Mouse (Mus musculus) kidney, adult 2 months (tissue): ENCODE results near the gene Cflar. TPM values are rescaled to one million over a fixed set of nuclear protein-coding genes. Genes with fewer than 3 reads are reported as not detected.
A peak's percentile ranks its signal among the peaks of the same experiment; 100 is the strongest.

Source experiments
- DNase-seq: peaks from one replicate; pipeline ENCODE4 v3.0.0; 2021
- H3K27ac ChIP-seq: fragments of 200-500 bp; 2 replicates; pipeline ENCODE4 v1.5.1; 2012; ENCODE audit warnings: low read depth, low read length, control low read depth, inconsistent platforms; ENCODE audit not compliant: insufficient read depth
- H3K27me3 ChIP-seq: fragments of 200-500 bp; replicated peaks from 2 replicates; pipeline ENCODE4 v1.6.1; 2012; ENCODE audit warnings: mild to moderate bottlenecking, moderate library complexity, low read length, inconsistent platforms; ENCODE audit not compliant: control insufficient read depth, insufficient read depth
- H3K36me3 ChIP-seq: fragments of 200-500 bp; 2 replicates; pipeline ENCODE4 v1.6.1; 2012; ENCODE audit warnings: mild to moderate bottlenecking, moderate library complexity, low read length, inconsistent platforms; ENCODE audit not compliant: control insufficient read depth, insufficient read depth
- H3K4me1 ChIP-seq: fragments of 200-500 bp; 2 replicates; pipeline ENCODE4 v1.6.1; 2011; ENCODE audit warnings: low read length; ENCODE audit not compliant: control insufficient read depth, insufficient read depth
- H3K4me3 ChIP-seq: fragments of 200-500 bp; 2 replicates; pipeline ENCODE4 v1.5.1; 2011; ENCODE audit warnings: mild to moderate bottlenecking, low read depth, low read length, control low read depth; ENCODE audit not compliant: insufficient read depth
- CTCF ChIP-seq: fragments of 200-500 bp; conservative IDR thresholded peaks from 2 replicates; pipeline ENCODE4 v1.5.1; 2011; ENCODE audit warnings: low read depth, mild to moderate bottlenecking, control low read depth, low read length, moderate library complexity, mixed read lengths; ENCODE audit not compliant: insufficient read depth, insufficient read length
- POLR2A ChIP-seq: fragments of 200-500 bp; IDR thresholded peaks from one replicate; pipeline ENCODE4 v1.6.1; 2011; ENCODE audit warnings: low read depth, low read length, control low read depth
- WGBS: fragments of 180-500 bp; shearing (Covaris S2); methylation state at CpG from one replicate; pipeline ENCODE4 v1.1.7; 2018; 5-methylcytosine and 5-hydroxymethylcytosine counted together
- polyA plus RNA-seq: library from polyadenylated mRNA; depleted of rRNA; stranded (reverse); fragments of >200 nt; gene quantifications from 2 replicates; pipeline ENCODE4 v1.2.3, GENCODE M21; 2012

Cflar gene
- polyA plus RNA-seq, 1 experiment: 65.8 TPM

DNA sequence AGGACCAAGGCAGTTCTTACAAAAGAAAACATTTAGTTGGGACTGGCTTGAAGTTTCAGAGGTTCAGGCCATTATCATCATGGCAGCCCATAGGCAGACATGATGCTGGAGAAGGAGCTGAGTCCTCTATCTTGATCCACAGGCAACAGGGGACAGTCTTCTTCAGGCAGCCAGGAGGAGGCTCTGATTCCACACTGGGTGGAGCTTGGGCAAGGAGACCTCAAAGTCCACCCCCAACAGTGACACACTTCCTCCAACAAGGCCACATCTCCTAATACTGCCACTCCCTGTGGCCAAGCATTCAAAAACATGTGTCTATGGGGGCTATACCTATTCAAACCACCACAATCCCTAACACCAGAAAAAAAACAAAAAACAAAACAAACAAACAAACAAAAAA, 62.0 kb downstream of the Cflar start:
- no peaks in the 10 kb centered on the region for H3K36me3 ChIP-seq
- H3K4me1 ChIP-seq: peaks cover 3% of the 10 kb centered on the region; the same call in 1 of the 2 replicates
- no peaks in the 10 kb centered on the region for H3K27me3 ChIP-seq
- no peak for TF ChIP-seq CTCF
- no peak for TF ChIP-seq POLR2A
- DNase-seq: no peak
- no peak overlapping the region for H3K27ac ChIP-seq
- no peak overlapping the region for H3K4me3 ChIP-seq

DNA sequence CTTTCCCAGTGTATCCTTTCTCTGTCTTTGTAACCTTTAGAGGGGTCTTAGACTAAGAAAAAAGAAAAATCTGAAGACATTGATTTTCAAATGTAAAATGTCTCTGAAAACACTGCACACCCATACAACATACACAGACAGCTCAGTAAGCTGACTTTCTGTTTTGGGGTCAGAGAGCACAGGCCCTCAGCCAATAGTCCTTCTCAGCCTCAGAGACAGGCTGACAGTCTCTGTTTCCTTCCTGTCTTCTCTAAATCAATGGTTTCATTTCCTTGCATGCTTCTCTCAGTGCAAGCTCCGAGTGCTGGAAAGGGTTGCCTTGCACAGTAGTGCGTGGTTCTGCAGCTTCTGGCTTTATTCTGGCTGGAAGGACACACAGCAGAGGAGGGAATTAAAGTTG, 62.6 kb downstream of the Cflar start:
- peak; percentile 60 for DNase-seq
- Histone ChIP-seq H3K27me3 (no peaks in the 10 kb centered on the region), H3K4me3 (no peak overlapping the region), H3K36me3 (no peaks in the 10 kb centered on the region), H3K27ac (no peak overlapping the region), H3K4me1 (peaks cover 3% of the 10 kb centered on the region; the same call in 1 of the 2 replicates)
- TF ChIP-seq CTCF (no peak), POLR2A (no peak)
- 41% methylated on average over 2 of the region's 2 CpGs for WGBS

DNA sequence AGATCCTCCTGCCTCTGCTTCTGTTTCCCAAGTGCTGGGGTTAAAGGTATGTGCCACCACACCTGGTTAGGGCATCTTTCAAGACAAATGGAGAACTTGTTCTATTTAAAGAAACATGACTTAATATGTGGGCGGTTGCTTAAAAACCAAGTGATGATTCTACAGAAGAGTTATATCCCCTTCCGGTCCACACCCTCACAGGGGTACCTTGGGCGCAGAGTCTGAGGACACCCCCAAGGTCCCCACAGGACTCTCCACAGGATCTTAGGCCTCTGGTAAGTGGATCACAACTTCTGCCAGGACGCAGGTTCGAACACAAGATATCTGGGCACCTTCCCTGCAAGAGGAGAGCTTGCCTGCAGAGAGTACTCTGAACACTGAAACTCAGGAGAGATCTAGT, 64.1 kb downstream of the Cflar start:
- WGBS: over 99% methylated on average over 5 of the region's 5 CpGs
- no peak for TF ChIP-seq CTCF
- TF ChIP-seq POLR2A: no peak
- no peak for DNase-seq
- Histone ChIP-seq H3K27me3 (no peaks in the 10 kb centered on the region), H3K27ac (no peak overlapping the region), H3K4me3 (no peak overlapping the region), H3K4me1 (peaks cover 3% of the 10 kb centered on the region; the same call in 1 of the 2 replicates), H3K36me3 (no peaks in the 10 kb centered on the region)

DNA sequence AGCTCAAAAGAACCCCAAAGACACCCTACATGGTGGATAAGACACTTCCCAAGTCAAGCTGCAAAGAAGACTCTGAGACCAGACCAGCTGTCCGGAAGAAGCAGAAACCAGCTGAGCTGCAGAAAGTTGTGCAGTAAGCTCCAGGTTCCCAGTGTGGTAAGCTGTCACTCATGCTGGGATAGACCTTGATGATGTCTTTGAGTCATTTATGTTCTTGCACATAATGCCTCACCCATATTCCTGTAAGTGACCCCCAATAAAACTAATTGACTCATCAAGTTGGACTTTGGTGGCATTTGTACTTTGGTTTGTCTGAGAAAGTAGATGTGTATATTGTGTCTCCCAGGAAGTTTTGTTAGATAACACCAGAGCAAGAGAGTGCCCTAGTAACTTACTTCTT, 66.3 kb downstream of the Cflar start:
- H3K4me3 ChIP-seq: no peak overlapping the region
- peaks cover 3% of the 10 kb centered on the region; the same call in 1 of the 2 replicates for H3K4me1 ChIP-seq
- no peak for TF ChIP-seq POLR2A
- TF ChIP-seq CTCF: no peak
- DNase-seq: no peak
- no peaks in the 10 kb centered on the region for H3K27me3 ChIP-seq
- 100% methylated on average over 1 of the region's 1 CpGs for WGBS
- no peak overlapping the region for H3K27ac ChIP-seq
- H3K36me3 ChIP-seq: no peaks in the 10 kb centered on the region

DNA sequence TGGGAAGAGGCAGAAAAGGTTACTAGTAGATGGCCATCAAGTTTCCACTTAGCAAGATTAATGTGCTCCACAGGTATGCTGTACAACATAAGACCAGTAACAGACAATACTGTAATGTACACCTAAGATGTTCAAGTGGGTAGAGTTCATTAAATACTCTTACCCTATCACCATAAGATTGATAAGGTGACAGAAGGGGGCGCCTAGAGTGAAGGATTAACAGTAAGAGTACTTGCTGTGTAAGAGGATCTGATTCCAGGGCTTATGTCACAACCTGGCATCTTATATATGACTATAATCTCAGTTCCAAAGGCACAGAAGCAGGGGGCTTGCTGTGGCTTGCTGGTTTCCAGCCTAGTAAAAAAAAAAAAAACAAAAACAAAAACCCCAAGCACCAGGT, 66.9 kb downstream of the Cflar start:
- H3K36me3 ChIP-seq: no peaks in the 10 kb centered on the region
- no peak for TF ChIP-seq CTCF
- no peak for TF ChIP-seq POLR2A
- H3K4me3 ChIP-seq: no peak overlapping the region
- 49% methylated on average over 1 of the region's 1 CpGs for WGBS
- no peak for DNase-seq
- H3K4me1 ChIP-seq: peaks cover 1% of the 10 kb centered on the region; the same call in 1 of the 2 replicates
- H3K27ac ChIP-seq: no peak overlapping the region
- no peaks in the 10 kb centered on the region for H3K27me3 ChIP-seq

DNA sequence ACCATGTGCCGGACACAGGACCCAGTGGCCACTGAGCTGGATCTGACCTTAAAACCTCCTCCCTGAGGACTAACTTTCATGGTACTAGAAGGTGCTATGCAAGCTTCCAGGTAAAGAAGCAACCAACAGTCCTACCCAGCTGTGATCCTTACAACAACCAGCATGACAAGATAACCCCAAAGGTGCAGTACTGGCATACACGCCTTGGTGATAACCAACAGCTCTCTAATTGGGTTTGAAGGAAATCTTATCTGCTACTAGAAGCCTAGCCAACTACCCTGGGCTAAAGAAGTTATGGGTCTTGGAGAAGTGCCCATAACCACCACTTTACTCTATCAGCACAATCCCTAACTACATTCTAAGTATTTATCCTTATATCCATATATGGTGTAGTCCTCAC, 75.0 kb downstream of the Cflar start:
- Histone ChIP-seq H3K36me3 (no peaks in the 10 kb centered on the region), H3K27me3 (no peaks in the 10 kb centered on the region), H3K27ac (no peak overlapping the region), H3K4me1 (no peaks in the 10 kb centered on the region), H3K4me3 (no peak overlapping the region)
- no peak for DNase-seq
- TF ChIP-seq POLR2A (no peak), CTCF (no peak)
- WGBS: 96% methylated on average over 2 of the region's 2 CpGs

DNA sequence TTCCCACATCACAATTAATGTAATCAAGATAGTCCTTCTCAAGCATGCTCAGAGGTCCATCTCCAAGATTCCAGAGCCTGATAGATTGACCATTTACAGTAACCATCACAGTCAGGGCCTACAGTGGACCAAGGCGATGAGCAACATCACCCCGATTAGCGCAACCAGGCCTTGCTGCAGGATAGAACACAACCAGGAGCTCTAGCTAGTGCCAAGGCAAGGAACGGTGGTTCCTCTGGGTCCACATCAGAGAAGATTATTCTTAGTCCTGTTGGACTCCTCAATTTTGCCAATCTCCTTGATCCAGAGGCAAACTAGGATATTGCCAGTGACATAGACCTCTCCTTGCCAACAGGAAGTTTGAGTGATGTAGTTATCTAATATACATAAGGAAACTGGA, 77.1 kb downstream of the Cflar start:
- 97% methylated on average over 4 of the region's 4 CpGs for WGBS
- no peak overlapping the region for H3K27ac ChIP-seq
- no peak overlapping the region for H3K4me3 ChIP-seq
- DNase-seq: no peak
- H3K27me3 ChIP-seq: no peaks in the 10 kb centered on the region
- TF ChIP-seq CTCF (no peak), POLR2A (no peak)
- H3K36me3 ChIP-seq: no peaks in the 10 kb centered on the region
- H3K4me1 ChIP-seq: no peaks in the 10 kb centered on the region
